Mouse (Mus musculus): ENCODE data around the gene Prm2. TPM values are rescaled to one million over a fixed set of nuclear protein-coding genes. Genes with fewer than 3 reads are reported as not detected.

Gene Prm2
- polyA plus RNA-seq, 1 experiment from 2014 or later = not detected

DNA sequence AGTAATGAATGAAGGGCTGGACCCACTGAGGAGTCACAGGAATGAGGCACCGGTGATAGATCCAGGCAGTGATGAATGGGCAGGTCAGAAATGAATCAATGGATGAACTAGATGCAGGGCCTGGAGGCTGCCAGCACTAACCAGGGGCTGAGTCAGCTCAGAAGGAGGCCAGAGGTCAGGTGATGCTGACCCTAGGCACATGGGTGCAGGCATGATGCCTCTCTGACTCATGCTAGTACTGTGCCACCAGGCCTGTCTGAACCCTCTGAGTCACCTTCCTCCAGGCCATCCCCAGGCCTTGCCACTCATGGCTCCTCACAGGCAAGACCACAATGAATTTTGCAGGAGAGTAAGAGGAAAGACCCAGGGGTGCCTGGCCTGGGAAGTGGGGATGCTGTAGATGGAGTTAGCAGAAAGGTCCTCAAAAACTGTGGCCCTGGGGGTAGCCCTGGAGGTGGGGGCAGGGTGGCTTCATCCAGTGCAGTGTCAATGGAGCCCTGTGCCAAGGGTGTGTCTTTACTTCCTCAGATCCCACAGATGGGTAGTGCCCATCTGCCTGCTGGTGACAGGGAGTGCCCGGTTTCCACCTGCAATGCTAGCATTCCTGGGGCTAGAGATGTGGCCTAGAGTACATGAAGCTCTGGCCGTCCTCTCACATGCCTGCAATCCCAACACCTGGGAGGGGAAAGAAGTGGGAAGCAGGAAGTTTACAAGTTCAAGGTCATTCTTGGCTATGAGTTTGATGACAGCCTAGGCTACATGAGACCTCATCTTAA lies 41.2 kb downstream of the Prm2 start:
- Histone ChIP-seq H3K27me3 (no peaks in the 10 kb centered on the region), H3K4me1 (no peaks in the 10 kb centered on the region), H3K9ac (no peak overlapping the region), H3K4me2 (replicated peaks) (no peak overlapping the region), H3K36me3 (no peaks in the 10 kb centered on the region), H3K27ac (no peak overlapping the region), H3K4me3 (no peak overlapping the region), H3K9me3 (no peaks in the 10 kb centered on the region)
- 88% methylated on average over 3 of the region's 3 CpGs for WGBS
- no peak for ATAC-seq (ENCODE audit: insufficient number of reproducible peaks, insufficient read depth, low FRiP score, low TSS enrichment)

DNA sequence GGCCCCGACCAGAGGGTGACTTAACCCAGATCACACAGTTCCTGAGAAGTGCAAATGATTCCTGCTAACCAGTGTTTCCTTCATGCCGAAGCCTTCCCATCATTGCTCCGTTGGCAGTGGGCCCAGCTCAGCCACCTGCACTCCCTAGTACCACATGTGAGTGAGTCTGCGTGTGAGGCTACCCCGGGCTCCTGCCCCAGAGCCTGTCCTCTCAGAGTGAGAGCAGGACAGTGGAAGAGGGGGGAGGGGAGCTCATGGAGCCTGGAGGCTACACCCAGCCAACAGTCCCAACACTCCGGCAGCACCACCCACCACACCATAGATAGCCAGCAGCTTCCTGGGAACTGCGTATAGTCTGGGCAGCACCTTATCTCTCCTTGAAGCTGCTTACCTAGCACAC lies 46.1 kb downstream of the Prm2 start:
- H3K4me2 ChIP-seq (replicated peaks) = no peak overlapping the region
- 61% methylated on average over 7 of the region's 7 CpGs for WGBS
- 0 out of 2 replicates have a peak, but pooled peaks cover 3% of the 10 kb centered on the region for H3K4me1 ChIP-seq
- no peak overlapping the region for H3K4me3 ChIP-seq
- no peaks in the 10 kb centered on the region for H3K27me3 ChIP-seq
- ATAC-seq (ENCODE audit: insufficient number of reproducible peaks, insufficient read depth, low FRiP score, low TSS enrichment) = peak; percentile 68; the same call in 1 of the 2 replicates
- H3K36me3 ChIP-seq = no peaks in the 10 kb centered on the region
- no peak overlapping the region for H3K9ac ChIP-seq
- H3K27ac ChIP-seq = no peak overlapping the region
- no peaks in the 10 kb centered on the region for H3K9me3 ChIP-seq

DNA sequence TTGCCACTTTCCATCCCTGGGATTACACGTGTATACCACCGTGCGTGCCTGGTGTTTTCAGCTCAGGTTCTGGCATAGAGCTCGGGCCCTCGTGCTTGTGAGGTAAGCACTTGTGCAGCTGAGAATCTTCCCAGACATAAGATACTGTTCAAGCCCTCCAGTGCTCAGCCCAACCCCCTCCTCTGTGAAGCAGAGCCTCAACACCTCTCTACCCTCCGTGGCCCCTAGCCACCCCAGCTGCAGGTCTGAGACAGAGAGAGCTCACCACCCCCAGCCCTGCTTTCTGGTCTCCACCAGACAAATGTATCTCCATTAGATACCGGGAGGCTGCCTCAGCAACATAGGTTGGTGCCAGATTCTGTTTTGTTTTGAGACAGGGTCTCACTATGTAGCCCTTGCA lies 46.7 kb downstream of the Prm2 start:
- H3K36me3 ChIP-seq = no peaks in the 10 kb centered on the region
- H3K4me2 ChIP-seq (replicated peaks) = no peak overlapping the region
- no peak overlapping the region for H3K4me3 ChIP-seq
- no peak overlapping the region for H3K9ac ChIP-seq
- 65% methylated on average over 7 of the region's 7 CpGs for WGBS
- H3K27me3 ChIP-seq = no peaks in the 10 kb centered on the region
- no peaks in the 10 kb centered on the region for H3K9me3 ChIP-seq
- no peak for ATAC-seq (ENCODE audit: insufficient number of reproducible peaks, insufficient read depth, low FRiP score, low TSS enrichment)
- 0 out of 2 replicates have a peak, but pooled peaks cover 3% of the 10 kb centered on the region for H3K4me1 ChIP-seq
- H3K27ac ChIP-seq = no peak overlapping the region

Other genes with a start within 250 kb of the Prm2 start
- gene Socs1, start 10.6 kb downstream of the Prm2 start, polyA plus RNA-seq (2016; fragmentation: Nextera tagmentation; extraction: Ambion mirVana) = 11.4 and 12.5 TPM in 2 replicates
- not detected in 2 replicates for gene Tnp2, start 7.5 kb downstream of the Prm2 start, polyA plus RNA-seq (2016; fragmentation: Nextera tagmentation; extraction: Ambion mirVana)
- gene Prm3, start 5.2 kb downstream of the Prm2 start, polyA plus RNA-seq (2016; fragmentation: Nextera tagmentation; extraction: Ambion mirVana) = not detected in 2 replicates
- not detected in 2 replicates for gene Prm1, start 9.7 kb upstream of the Prm2 start, polyA plus RNA-seq (2016; fragmentation: Nextera tagmentation; extraction: Ambion mirVana)
- gene Gm11172, start 16.8 kb upstream of the Prm2 start, polyA plus RNA-seq (2016; fragmentation: Nextera tagmentation; extraction: Ambion mirVana) = not detected in 2 replicates
- 4.6 and 4.7 TPM in 2 replicates for gene Rmi2, start 38.9 kb upstream of the Prm2 start, polyA plus RNA-seq (2016; fragmentation: Nextera tagmentation; extraction: Ambion mirVana)

All from embryonic facial prominence, embryonic 12.5 days (tissue).